Mouse (Mus musculus): ENCODE measurements around the gene Unc5cl.

Gene Unc5cl

DNA sequence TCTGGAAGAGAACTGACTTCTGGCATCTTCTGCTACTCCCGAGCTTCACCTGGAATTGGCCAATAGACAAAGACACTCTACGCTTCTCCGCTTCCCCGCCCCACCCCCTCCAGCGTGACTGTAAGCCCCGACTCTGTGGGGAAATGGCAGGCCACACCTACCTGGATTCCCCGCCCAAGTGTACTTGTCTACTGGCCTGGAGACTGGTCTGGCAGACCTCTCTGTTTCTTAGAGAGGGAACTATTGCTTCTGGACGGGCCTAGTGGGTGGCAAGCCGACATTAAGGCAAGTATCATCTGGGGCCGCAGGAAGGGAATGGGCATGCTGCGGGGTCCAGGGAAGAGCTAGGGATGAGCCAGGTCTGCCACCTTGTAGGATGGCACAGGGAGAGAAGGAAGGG lies at the start of gene Unc5cl:
Gene Unc5cl (plus strand): TSS at position 214 of the 400 bp plus-strand sequence.
- DNase-seq (ENCODE audit: low read depth, low spot score), result no peak

DNA sequence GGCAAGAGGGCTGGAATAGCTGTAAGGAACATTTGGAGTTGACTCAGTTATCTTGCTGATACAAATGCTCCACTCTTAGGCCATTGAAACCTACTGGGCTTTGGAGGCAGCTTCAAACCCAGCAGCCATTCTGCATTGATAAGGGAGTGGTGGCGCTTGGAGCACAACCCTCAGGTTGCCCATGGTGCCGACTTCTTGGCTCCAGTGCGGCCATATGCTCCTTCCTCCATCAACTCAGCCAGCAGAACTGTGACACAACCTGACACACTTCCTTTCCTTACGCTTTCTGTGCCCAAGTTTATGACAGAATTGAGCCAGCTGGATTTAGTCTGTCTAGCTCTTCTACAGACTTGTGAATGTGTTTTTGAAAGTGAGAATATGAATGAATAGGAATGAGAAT lies 47.5 kb upstream of the Unc5cl start:
- no peak for DNase-seq (ENCODE audit: low read depth, low spot score)

DNA sequence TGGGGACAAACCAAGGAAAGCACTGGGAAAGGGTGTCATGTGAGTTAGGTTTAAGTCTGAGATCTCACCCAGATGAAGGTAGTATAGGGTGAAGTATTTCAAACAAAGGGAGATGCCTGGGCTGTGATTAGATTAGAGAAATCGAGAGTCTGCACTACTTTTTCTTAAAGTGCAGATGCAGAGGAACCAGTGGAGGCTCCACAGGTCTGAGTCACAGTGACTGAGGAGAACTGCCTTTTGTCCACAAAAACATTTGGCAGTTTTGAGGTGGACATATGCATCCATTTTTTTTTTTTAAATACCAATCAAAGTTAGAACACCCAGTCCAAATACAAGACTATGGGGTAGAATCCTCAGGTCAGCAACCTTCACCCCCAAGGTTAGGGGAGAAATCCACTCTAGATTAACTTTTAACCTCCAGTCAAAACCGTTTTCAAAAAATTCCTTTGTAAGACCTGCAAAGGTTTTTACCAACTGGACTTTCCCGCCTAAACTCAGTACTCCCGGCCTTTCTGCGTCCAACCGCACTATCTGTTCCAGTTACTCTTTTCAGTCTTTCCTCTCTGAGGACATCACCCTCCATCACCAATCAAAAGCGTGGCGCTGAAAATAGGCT lies 46.7 kb upstream of the Unc5cl start:
- DNase-seq (ENCODE audit: low read depth, low spot score), result peak; percentile 42

DNA sequence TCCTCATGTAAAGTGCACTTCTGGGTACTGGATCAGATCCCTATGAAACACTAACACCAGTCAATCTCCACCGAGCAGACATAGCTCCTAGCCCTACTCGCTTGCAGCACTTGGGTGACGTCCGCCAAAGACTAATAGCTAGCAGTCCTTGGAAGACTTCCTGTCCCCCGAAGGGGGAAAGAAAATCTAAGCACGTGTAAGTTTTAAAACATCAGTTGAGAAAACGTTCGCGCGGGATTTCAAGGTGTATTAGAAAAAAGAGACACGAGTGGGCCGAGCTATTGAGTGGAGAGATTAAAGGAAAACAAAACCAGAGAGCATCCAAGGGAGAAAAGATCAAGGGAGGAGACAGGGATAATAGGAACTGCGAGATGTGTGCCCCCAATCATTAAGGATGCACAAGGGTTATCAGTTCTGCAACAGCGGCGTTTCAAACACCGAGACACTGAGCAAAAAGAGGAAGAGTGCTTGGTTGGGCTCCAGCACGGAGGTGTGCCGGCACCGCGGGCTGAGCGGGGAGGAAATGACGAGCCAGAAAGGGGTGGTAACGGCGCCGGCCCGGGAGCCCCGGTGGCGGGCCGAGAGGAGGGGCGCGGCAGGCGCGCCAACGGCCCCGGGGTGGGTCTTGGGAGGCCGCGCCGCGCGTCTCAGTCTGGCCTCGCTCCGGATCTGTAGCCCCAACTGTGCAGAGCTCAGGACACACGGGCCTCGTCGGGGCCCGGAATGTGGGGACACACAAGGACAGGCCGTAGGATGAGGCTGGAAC lies 46.0 kb upstream of the Unc5cl start:
- peak; percentile 75 for DNase-seq (ENCODE audit: low read depth, low spot score)

DNA sequence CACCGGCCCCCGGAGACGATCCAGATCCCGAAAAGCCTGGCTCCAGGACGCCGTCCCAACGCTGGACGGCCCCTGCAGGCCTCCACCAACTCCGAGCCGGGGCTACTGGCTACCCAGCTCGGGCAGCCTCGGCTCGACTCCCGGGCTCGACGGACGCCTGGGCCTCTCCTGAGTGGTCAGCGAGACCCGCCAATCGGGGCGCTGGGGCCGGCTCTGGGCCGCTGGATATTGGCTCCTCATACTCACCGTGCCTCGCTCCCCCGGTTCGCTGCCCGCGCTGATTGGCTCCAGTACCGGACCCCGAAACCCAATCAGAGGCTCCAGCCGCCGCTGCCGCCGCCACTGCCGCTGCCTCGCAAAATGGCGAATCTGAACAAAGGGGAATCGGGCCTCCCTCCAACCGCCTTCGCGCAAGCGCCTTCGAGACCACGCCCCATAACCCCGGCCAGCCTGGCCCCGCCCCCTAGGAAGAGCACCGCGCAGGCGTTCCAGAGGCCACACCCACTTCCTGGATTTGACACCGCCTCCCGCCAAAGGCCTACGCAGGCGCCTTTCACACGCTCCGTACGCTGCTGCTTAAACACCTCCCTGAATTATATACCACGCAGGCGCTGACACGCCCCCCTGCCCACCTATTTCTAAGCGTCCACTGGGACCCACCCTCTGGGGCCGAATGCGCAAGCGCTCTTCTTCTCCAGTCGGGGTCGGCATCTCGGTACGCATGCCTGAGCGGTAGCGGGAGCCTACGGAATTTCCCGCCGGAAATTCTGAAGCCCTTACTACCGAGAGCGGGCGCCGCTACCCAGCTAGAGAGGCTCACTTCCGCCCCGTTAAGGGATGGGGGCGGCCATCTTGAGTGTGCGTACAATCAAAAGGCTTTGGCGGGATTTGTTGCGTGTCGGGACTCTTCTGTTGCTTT lies 45.1 kb upstream of the Unc5cl start, which contains the start of the genes Nfya and Oard1:
Gene Nfya (minus strand): TSS at position 527 of the 919 bp plus-strand sequence.
Gene Oard1 (plus strand): TSS at position 635 of the 919 bp plus-strand sequence.
- DNase-seq (ENCODE audit: low read depth, low spot score), result peak; percentile 100

DNA sequence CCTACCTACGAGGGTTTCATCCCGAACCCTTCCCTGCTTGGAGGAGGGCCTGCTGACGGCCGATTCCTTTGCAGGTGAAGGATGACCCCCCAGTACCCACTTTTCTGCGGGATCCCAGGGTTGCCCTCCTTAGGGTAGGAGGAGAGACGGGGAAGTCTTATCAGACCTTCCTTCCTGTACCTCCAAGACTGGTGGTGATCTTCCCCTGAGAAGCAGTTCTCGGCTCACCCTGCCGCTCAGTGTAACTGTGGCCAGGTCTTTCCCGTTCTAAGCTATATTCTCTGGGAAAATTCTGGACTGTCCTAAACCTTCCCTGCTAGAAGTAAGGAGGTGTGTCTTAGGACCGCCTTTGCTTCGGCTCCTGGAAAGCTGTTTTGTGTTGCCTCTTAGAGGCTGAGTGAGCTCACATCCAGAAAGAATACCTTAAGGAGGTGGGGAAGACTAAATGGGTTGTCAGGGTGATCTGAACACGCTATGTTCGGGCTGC lies 44.4 kb upstream of the Unc5cl start:
- DNase-seq (ENCODE audit: low read depth, low spot score), result peak; percentile 75

DNA sequence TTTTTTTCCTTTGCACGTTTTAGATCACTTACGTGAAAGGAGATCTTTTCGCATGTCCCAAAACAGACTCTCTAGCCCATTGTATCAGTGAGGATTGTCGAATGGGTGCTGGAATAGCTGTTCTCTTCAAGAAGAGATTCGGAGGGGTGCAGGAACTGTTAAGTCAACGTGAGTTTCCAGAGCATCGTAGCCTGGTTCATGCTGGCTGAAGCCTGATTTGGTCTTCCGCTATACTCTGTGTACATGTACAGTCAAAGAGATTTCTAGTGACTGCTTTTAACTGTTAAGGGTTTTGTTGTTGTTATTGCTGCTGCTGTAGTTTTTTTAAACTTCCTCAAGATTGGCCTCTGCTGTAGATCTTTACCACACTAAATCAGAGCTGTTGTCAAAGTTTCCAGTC lies 43.5 kb upstream of the Unc5cl start:
- DNase-seq (ENCODE audit: low read depth, low spot score), result peak; percentile 21

DNA sequence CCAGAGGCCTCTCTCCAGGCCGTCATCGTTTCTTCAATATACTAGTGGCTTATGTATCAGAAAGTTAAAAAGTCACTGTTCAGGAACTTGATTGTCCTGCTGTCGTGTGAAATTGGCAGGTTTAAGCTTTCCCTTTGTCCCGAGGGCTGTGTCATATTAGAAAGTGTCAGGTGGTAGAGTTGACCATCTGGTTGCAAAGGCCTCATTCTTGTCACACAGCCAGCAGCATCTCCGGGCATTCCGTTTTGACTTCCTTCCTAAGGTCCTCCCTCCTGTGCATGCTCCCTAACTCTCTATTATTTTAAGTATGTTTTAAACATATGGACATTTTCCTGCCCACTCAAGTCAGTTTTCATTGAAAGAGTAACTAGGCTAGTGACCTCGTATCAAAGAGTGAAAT lies 38.7 kb upstream of the Unc5cl start:
- DNase-seq (ENCODE audit: low read depth, low spot score), result no peak

DNA sequence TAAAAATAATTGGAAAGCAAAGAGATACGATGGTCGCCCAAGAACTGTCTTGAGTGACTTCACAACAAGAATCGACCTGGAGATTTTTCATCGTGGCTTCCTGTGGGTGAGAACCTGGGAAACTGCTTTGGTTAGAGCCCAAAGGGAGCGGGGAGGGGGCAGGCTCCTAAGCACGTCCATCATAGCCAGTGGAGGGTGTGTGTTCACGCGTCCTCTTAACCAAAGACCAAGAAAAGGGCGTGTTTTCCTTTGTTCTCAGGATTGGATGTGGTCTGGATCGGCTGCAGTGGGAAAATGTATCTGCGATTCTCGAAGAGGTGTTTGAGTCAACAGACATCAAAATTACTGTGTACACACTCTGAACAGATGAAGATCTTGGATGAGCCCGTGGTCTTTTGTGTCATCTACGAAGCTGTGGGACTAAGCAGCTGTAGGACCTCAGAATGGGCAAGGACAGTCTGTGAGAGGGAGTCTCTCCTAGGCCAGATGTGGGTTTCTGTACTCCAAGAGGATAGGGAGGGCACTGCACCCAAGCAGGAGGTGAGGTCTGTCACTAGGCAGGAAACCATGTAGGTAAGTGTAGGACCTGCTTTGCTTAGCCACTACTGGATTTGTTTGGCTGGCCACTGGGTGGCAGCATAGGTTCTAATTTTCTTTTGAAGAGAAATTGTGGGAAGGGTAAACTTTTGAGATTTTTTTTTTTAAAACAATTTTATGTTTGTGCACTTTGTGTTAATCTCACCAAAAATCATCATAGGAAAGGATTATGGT lies 38.1 kb upstream of the Unc5cl start:
- peak; percentile 69 for DNase-seq (ENCODE audit: low read depth, low spot score)

DNA sequence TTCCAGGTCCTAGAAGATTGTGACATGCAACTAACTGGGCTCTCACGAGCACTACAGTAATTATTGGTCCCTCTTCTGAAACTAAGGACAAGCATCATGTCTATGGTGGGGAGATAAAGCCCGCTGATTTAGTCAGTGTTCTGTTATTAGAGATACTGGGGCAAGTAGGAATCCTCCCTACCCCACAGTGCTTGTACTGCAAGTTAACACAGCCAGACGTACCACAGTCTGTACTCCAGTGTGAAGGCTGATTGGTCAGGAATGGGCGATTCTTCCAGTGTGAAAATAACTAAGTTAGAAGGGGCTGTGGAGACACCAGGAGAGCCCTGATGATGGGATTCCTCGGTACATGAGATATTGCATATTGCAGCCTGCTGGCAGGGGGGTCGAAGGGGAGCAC lies 37.2 kb upstream of the Unc5cl start:
- DNase-seq (ENCODE audit: low read depth, low spot score), result no peak

DNA sequence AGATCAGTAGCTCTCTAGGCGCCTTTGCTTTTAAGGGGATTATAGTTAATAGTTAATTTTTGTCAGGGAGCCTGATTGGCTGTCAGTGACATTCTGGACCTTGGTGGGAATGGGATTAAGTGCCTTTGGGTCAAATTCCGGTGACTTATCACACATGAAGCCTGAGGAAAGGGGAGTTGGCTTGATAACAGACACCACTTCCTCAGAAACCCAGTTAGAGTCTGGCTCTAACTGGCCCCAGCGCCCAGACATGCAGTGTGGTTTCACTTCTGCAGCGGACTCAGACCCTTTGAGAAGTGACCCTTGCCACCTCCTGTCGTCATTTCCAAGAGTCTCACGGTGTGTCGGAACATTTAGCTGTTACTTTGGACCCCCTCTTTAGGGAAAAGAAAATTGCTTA lies 36.5 kb upstream of the Unc5cl start:
- no peak for DNase-seq (ENCODE audit: low read depth, low spot score)

DNA sequence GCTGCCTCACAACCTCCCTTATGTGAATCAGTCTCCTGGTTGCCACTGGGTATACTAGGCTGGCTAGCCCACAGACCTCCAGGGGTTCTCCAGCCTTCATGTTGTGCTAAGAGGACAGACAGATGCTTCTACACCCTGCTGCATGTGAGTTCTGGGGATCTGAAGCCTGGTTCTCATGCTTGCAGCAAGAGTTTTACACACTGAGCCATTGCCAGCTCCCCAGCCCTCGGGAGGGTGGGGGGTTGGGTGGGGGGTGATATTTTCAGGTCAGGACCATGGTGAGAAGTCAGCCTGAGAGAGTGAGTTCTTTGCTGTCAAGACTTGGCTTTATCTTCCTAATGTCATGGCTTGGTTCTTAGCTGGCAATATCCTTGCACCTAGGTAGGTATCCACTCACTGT lies 35.9 kb upstream of the Unc5cl start:
- no peak for DNase-seq (ENCODE audit: low read depth, low spot score)

DNA sequence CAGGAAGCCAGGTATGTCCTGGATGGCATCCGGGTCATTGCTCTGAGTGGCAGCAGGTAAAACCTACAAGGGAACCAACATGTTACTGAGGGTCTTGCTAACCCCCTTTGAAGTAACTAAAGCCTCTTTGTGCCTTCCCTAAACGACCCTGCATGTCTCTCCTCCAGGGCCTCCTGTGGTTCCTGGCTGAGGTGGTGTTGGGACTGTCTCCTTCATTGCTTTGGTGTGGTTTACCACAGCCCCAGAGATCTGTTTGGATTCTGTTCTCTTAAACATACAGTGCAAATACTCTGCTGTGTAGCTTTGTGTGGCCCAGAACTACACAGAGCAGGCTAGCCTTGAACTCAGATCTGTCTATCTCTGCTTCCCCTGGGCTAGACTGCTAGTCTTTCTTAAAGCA lies 35.1 kb upstream of the Unc5cl start:
- no peak for DNase-seq (ENCODE audit: low read depth, low spot score)

DNA sequence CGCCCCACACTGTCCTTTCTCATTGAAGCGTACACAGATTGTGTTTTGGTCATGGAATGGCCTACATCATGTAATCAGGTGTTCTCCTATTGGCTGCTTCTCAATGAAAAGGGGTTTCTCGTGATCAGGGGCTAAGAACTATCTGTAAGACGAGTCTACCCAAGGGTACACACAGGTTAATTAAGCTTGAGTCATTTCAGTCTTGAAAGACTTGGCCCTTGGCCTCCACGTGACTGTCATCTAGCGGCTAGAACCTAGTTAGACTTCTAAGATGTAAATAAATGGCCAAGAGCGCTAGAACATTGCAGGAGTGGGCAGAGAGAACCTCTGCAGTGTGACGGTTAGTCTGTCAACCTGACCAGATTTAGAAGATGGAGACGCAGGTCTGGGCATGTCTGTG lies 30.5 kb upstream of the Unc5cl start:
- DNase-seq (ENCODE audit: low read depth, low spot score), result no peak

DNA sequence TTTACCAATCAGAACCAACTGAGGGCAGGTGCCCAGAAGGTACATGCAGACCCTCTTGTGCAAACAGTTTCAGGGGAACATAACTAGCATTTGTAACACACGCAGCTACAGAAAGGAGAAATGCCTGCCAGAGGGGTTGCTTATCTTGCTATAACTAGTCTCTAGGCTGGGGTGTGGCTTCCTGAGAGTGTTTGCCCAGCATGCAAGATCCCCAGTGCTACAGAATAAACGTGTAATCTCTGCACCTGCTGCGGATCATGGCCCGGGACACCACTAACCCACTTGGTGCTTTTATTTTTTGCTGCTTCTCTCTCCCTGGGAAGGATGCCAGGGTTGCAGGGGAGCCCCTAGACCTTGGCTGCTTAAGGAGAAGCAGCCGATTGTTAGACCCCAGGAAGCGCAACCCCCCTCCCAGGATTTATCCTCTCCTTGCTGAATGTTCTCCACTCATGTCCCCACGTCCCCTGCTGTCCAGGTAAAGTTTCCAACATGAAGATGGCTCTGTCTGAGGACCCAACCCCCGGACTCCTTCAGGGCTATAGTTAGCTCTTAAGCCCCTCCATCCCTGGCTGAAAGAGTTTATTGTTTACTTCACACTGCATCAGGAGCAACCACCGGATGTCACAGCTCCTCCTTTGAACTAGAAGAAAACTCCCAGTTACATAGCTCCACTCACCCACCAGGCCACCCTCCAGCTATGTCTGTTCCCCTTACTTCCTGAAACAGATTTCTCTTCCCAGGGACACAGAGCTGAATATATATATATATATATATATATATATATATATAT lies 28.7 kb upstream of the Unc5cl start:
- no peak for DNase-seq (ENCODE audit: low read depth, low spot score)

DNA sequence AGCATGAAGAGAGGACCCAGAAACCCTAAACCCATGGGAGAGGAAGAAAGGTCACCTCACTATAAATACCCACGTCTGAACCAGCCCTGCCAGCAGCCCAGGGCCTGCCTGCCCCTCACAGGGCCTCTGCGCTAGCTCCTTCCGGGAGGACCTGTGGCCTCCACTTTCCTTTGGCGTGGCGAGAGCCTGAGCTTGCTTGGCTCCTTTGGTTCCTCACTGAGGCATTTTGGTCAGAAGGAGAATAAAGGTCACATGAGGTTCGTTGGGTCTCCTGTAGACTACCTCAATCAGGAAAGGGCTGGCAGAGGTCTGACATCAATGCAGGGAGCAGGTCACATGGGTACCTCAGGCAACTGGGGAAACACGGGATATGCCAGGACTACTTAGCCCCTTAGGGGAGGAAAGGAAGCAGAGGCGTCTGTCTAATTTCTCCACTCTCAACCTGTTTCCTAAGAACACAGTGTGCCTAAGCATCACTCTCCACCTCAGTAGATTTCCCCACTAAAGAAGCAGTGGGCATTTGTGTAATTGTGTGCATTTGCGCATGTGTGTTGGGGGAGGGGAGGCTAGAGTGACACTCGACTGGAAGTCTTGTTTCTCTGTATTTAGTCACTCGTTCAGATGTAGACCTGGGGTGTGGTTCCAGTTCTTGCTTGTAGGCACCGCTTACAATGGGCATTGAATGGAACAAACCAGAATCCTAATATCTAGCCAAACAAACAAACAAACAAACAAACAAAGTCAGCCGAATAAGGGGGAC lies 27.5 kb upstream of the Unc5cl start:
- DNase-seq (ENCODE audit: low read depth, low spot score), result no peak

DNA sequence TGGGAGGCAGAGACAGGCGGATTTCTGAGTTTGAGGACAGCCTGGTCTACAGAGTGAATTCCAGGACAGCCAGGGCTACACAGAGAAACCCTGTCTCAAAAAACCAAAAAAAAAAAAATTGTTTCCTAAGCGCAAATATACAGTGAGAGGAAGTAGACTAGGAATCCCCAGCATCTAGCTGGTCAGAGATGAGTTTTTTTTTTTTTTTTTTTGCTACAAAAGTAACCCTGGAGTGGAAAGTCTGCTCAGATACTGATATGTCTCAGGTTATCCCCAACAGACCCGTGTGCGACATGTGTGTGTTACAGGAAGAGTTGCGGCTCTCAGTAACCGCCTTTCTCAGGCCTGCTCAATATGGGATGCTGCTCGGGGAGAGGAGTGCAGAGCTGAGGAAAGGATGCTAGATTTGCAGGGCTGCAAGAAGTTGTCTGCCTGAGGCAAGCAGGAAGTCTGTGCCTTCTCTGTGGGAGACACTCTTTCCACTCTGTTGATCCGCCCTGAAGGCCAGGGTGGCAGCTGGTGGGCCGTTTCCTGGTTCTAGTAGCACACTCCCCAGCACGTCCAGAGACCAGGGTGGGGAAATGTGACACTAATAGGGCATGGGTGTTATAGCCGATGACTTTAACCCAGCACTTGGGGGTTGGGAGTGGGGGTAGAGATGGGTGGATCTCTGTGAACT lies 26.7 kb upstream of the Unc5cl start:
- no peak for DNase-seq (ENCODE audit: low read depth, low spot score)

DNA sequence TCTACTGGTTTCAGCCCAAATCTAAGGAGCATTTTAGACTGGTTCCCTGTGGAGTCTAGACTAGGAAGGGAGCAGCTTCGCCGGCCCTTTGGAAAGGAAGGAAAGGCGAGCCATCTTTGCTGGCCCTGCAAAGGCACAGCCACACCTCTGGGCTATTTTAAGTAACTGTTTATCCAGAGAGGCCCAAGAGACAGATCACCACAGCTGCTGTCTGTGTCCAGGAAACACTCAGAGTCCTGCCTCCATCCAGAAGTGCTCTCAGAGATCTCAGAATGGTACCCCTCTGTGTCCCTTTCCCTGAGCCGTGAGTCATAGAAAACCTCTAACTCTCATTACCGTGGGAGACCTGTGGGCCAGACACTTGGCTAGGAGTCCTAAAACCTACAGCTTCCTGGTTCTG lies 24.3 kb upstream of the Unc5cl start:
- peak; percentile 63 for DNase-seq (ENCODE audit: low read depth, low spot score)

DNA sequence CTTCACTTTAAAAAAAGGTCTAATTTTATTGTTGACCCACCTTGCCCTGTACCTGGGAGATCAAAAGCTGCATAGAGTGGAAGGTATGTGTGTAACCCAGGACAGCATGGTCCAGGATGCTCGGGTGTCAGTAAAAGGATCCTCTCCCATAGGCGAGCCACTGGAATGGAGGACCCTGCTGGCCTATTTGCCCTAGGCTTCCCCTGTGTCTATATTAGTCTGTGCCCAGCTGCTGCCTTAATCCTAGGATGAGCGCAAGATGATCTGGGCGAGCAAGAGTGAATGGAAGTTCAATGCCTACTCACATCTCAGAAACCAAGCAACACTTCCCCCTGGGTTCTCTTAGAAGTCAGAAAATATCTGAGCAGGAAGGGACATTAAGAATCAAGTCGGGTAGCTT lies 23.6 kb upstream of the Unc5cl start:
- DNase-seq (ENCODE audit: low read depth, low spot score), result no peak

Measured in 3T3-L1 (cell line).